Mouse (Mus musculus): ENCODE results near the gene Ino80. TPM values are rescaled to one million over a fixed set of nuclear protein-coding genes. Genes with fewer than 3 reads are reported as not detected.

Gene Ino80
- total and polyA plus RNA-seq, 2 experiments from 2014 or later, result 2.2 to 16.3 TPM

DNA sequence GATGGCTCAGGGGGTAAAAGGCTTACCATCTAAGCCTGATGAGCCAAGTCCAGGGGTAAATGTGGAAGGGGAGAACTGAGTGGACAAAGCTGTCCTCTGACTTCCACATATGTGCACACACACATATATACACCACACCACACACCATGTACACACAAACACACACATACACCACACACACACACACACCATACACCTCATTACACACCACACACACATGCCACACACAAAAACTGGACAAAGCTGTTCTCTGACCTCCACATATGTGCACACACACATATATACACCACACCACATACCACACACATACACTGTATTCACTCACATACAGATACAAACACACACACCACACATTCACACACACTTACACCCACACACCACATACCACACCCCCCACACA is 121.2 kb downstream of the Ino80 start:
- no peak for DNase-seq
- Histone ChIP-seq H3K27me3 (ENCODE audit: insufficient read depth, low read length) (no peaks in the 10 kb centered on the region), H3K4me1 (ENCODE audit: insufficient read depth) (no peaks in the 10 kb centered on the region), H3K27ac (ENCODE audit: low read depth, low read length) (no peak overlapping the region), H3K9me3 (ENCODE audit: low read length) (peaks cover 6% of the 10 kb centered on the region; the same call in 1 of the 2 replicates), H3K4me3 (ENCODE audit: low read depth, low read length) (no peak overlapping the region), H3K4me2 (ENCODE audit: low read depth) (no peak overlapping the region), H3K36me3 (ENCODE audit: insufficient read depth) (no peaks in the 10 kb centered on the region), H3K9ac (no peak overlapping the region)
- TF ChIP-seq CTCF (IDR thresholded peaks at IDR 0.05; ENCODE audit: low read depth), result no peak
- ATAC-seq, result no peak

DNA sequence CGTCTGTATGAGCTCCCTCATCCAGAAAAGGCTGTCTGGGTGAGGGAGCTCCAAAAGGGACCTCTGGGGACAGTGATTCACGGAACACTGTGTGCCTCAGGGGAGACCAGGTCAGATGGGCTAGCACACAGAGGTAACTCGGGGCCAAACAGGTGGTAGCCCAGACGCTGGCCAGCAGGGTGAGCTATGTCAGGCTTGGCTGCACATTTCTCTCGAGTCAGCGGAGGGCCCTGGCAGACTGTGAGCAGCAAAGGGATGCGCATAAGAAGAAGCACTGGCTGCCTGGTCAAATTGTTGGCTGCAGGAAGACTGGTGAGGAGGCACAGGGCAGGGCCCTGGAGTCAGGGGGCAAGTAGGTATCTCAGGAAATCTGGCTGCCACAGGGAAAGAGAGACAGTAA is 121.8 kb downstream of the Ino80 start:
- no peak for TF ChIP-seq CTCF (IDR thresholded peaks at IDR 0.05; ENCODE audit: low read depth)
- Histone ChIP-seq H3K9me3 (ENCODE audit: low read length) (peaks cover under 1% of the 10 kb centered on the region; the same call in 1 of the 2 replicates), H3K9ac (no peak overlapping the region), H3K27me3 (ENCODE audit: insufficient read depth, low read length) (no peaks in the 10 kb centered on the region), H3K4me1 (ENCODE audit: insufficient read depth) (peaks cover 1% of the 10 kb centered on the region; the same call in 1 of the 2 replicates), H3K27ac (ENCODE audit: low read depth, low read length) (no peak overlapping the region), H3K4me2 (ENCODE audit: low read depth) (no peak overlapping the region), H3K36me3 (ENCODE audit: insufficient read depth) (no peaks in the 10 kb centered on the region), H3K4me3 (ENCODE audit: low read depth, low read length) (no peak overlapping the region)
- WGBS, result 22% methylated on average over 7 of the region's 7 CpGs
- no peak for ATAC-seq
- no peak for DNase-seq

DNA sequence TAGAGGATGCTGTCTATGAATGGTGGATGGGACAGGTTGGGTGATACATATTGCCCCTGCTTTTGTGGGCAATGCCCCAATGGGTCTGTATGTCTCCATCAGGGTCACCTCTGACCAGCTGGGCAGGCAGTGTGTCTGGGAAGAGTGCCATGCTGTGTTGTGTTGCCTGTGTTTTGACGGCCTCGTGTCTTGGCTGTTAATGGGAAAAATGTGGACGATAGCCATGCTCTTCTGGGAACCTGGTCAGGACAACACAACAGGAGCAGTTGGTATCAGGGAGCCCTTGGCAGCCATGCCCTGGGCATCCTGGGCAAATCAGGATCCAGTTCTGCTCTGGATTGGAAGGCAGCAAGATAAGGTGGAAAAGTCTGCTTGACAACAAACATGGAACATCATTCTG is 122.4 kb downstream of the Ino80 start:
- no peak overlapping the region for H3K27ac ChIP-seq (ENCODE audit: low read depth, low read length)
- WGBS, result 61% methylated on average over 3 of the region's 3 CpGs

DNA sequence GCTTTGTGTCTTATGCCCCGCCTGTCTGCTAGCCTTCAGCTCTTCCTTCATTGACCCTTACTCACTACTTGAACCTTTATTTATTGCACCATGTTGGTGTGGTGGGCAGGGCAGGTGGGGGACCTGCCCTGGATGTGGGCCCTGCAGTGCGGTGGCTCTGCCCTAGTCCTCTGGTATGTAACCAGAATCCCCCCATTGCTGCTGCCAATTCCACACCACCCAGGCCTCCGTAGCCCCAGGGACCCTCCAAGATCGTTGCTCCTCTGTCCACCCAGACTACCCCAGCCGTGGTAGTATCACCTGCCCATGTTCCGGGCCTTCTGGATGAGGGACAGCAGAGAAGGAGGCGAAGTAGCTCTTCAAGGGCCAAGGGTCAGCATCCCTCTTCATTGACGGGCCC is 123.8 kb downstream of the Ino80 start:
- H3K27ac ChIP-seq (ENCODE audit: low read depth, low read length), result no peak overlapping the region
- H3K4me3 ChIP-seq (ENCODE audit: low read depth, low read length), result no peak overlapping the region
- no peak overlapping the region for H3K9ac ChIP-seq
- peaks cover 6% of the 10 kb centered on the region; the same call in 1 of the 2 replicates for H3K4me1 ChIP-seq (ENCODE audit: insufficient read depth)
- no peak for DNase-seq
- H3K36me3 ChIP-seq (ENCODE audit: insufficient read depth), result no peaks in the 10 kb centered on the region
- 87% methylated on average over 8 of the region's 8 CpGs for WGBS
- no peaks in the 10 kb centered on the region for H3K27me3 ChIP-seq (ENCODE audit: insufficient read depth, low read length)
- H3K9me3 ChIP-seq (ENCODE audit: low read length), result no peaks in the 10 kb centered on the region
- no peak for TF ChIP-seq CTCF (IDR thresholded peaks at IDR 0.05; ENCODE audit: low read depth)
- no peak for ATAC-seq
- H3K4me2 ChIP-seq (ENCODE audit: low read depth), result no peak overlapping the region

More for the DNA sequence above, 122.4 kb downstream of the Ino80 start:
- H3K27me3 ChIP-seq (ENCODE audit: insufficient read depth, low read length), result no peaks in the 10 kb centered on the region
- H3K36me3 ChIP-seq (ENCODE audit: insufficient read depth), result no peaks in the 10 kb centered on the region
- H3K9ac ChIP-seq, result no peak overlapping the region
- ATAC-seq (no peak), DNase-seq (peak; percentile 15)
- H3K4me3 ChIP-seq (ENCODE audit: low read depth, low read length), result no peak overlapping the region
- H3K4me1 ChIP-seq (ENCODE audit: insufficient read depth), result peaks cover 6% of the 10 kb centered on the region; the same call in 1 of the 2 replicates
- no peaks in the 10 kb centered on the region for H3K9me3 ChIP-seq (ENCODE audit: low read length)
- no peak overlapping the region for H3K4me2 ChIP-seq (ENCODE audit: low read depth)
- no peak for TF ChIP-seq CTCF (IDR thresholded peaks at IDR 0.05; ENCODE audit: low read depth)

DNA sequence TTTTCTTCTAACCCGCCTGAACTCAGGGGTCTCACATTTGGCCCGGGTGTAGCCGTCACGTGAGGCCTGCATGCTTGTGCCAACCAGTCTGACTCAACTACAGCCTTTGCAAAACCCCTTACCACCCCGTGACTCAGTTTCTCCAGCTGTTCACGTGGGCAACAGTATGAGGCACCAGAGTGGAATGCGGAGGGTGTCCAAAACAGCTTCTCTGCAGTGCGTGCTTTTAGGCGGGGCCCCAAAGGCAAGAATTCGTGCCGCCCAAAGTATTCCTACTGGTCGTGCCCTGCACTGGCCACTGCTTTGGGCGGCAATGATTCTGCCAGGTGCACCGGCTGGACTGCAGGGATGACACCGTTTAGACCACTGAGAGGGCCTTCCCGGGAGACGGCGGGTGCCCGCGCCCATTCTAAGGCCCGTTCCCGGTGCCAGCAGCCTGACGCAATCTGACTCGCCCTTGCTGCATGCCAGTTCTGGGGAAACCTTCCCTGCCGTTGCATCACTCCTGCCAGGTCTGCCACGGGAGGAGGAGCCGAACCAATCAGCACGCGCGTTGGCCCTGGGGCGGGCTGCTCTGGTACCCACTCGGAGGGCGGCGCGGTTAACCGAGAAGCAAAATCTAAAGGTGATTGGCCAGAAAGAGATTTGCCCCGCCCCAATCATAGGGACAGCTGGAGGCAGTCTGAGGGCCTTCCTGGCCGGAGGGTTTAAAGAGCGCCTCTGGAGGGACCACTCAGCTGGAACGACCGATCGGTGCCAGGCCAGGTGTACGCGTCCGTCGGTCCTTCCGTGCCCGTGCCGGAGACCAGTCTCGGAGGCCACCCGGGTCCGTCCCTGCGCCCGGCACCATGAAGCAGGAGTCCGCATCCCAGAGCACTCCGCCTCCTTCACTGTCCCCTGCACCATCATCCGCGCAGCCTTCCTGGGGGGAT is 126.7 kb downstream of the Ino80 start, which contains the start of gene Chac1:
Gene Chac1 (plus strand): TSS at position 675 of the 932 bp plus-strand sequence.
- H3K9me3 ChIP-seq (ENCODE audit: low read length), result no peaks in the 10 kb centered on the region
- peaks cover 6% of the 10 kb centered on the region; the same call in 1 of the 2 replicates for H3K4me1 ChIP-seq (ENCODE audit: insufficient read depth)
- 5% methylated on average over 58 of the region's 58 CpGs for WGBS
- peak within 1 kb of the TSS; percentile 72 for H3K9ac ChIP-seq
- TF ChIP-seq CTCF (IDR thresholded peaks at IDR 0.05; ENCODE audit: low read depth), result no peak
- no peaks in the 10 kb centered on the region for H3K36me3 ChIP-seq (ENCODE audit: insufficient read depth)
- peak within 1 kb of the TSS; percentile 3; the same call in 1 of the 2 replicates for H3K27ac ChIP-seq (ENCODE audit: low read depth, low read length)
- H3K27me3 ChIP-seq (ENCODE audit: insufficient read depth, low read length), result no peaks in the 10 kb centered on the region
- peak within 1 kb of the TSS; percentile 66 for H3K4me3 ChIP-seq (ENCODE audit: low read depth, low read length)
- ATAC-seq (peak; percentile 99), DNase-seq (peak; percentile 94)
- H3K4me2 ChIP-seq (ENCODE audit: low read depth), result peak within 1 kb of the TSS; percentile 94

DNA sequence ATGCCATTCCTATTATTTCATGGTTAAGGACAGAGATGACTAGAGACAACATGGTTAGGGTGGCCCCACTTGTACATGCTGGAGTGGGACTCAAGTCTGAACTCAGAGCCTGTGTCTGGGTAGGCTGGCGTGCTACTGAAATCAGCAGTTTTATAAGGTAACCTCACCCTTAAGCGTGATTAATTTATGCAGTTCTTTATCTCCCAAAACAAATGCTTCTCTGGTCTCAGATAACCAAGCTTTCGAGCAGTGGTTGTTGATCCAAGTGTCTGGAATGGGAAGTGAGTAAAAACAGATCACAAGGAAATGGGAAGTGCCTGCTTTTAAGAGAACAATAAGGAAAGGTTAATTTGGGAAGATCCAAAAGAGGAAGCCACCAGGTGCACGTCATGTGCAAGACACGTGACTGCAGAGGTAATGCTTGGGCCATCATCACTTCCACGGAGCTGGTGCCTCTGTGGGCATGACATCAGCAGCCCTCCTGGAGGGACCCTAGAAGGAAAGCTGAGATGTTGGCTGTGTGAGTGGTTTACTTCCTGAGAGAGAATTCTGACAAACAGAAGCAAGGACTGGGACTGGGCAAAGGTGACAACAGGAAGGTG is 132.8 kb downstream of the Ino80 start:
- no peak for ATAC-seq
- no peak overlapping the region for H3K9ac ChIP-seq
- H3K4me3 ChIP-seq (ENCODE audit: low read depth, low read length), result no peak overlapping the region
- 53% methylated on average over 6 of the region's 6 CpGs for WGBS
- no peaks in the 10 kb centered on the region for H3K9me3 ChIP-seq (ENCODE audit: low read length)
- H3K4me2 ChIP-seq (ENCODE audit: low read depth), result no peak overlapping the region
- H3K27me3 ChIP-seq (ENCODE audit: insufficient read depth, low read length), result no peaks in the 10 kb centered on the region
- H3K27ac ChIP-seq (ENCODE audit: low read depth, low read length), result no peak overlapping the region
- no peaks in the 10 kb centered on the region for H3K36me3 ChIP-seq (ENCODE audit: insufficient read depth)
- no peak for DNase-seq
- no peaks in the 10 kb centered on the region for H3K4me1 ChIP-seq (ENCODE audit: insufficient read depth)
- TF ChIP-seq CTCF (IDR thresholded peaks at IDR 0.05; ENCODE audit: low read depth), result no peak
